Mouse (Mus musculus) layer of hippocampus, adult 9-10 months (tissue): ENCODE measurements around the gene Prkrip1.
A peak's percentile ranks its signal among the peaks of the same experiment; 100 is the strongest.

Source experiments
- DNase-seq: peaks from one replicate; pipeline ENCODE4 v3.0.0; 2022; ENCODE audit warnings: low spot score

Gene Prkrip1

GRCm38 (mm10) chr5:136198474-136199391, at the start of gene Prkrip1:
Gene Prkrip1 (minus strand): TSS chr5:136198963.
- peak; percentile 84 for DNase-seq

GRCm38 (mm10) chr5:136248441-136248840, 49.7 kb upstream of the Prkrip1 start:
- no peak for DNase-seq

DNA sequence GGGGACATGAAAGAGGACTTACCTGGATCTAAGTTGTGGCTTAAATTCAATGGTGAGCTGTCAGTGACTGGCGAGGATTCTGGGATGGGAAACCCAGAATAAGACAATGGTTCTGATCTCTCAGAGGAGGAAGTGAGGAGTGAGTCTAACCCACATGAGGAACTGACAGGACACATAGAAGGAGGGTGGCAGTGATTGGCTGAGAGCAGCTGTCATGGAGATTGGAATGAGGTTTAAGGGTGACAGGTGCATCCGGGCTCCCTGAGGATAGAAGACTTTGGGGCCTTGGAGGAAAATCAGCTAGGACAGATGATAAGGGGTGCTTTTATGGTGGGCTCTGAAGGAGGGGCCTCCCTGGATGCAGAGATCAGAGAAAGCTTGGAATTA, 47.7 kb upstream of the Prkrip1 start, which contains the start of gene Sh2b2:
TSS of gene Sh2b2 (minus strand) at position 105 of the 387 bp plus-strand sequence.
- DNase-seq = no peak

DNA sequence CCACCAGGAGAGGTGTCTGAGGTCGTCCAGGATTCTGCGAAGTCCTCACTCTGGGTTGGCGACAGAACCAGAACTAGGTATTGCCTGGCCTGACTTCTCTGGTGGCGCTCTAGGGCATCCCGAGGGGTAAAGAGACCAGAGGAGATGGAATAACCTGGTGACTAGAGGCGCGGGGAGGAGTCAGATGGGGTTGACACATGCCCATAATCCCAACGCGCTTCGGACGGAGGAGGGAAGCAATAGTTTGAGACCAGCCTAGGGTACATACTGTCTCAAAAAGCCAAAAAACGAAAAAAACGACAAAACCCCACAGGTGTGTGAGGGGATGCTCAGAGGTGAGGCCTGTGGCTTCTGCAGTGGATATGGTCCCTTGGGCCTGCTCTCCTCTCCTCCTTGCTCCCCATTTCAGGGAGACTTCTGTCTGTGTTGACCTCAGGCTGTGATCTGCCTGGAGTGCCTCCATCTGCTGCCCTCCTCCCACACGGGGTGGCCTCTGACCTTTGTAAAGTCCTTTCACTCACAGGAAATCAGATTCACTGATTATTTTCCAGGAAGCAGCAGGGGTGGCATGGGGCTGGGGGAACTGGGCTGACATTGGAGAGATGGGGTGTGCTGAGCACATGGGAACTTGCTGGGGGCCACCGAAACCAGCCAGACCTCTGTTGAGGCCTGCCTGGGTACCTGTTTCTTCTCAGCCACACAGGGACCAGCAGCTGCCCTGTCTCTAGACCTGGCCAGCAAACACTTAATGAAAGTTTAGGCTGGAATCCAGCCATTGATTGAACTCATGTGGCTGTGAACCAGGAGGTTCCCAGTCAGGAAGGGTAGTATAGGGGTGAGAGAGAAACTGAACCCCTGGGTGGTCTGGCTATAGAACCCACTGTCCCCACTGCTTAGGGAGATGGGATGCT, 47.0 kb upstream of the Prkrip1 start:
- no peak for DNase-seq

GRCm38 (mm10) chr5:136244762-136245540, 46.2 kb upstream of the Prkrip1 start:
- peak; percentile 58 for DNase-seq

- no peak for DNase-seq
These were observed 45.3 kb upstream of the Prkrip1 start for GRCm38 (mm10) chr5:136243851-136244761.

- no peak for DNase-seq
These were observed 42.4 kb upstream of the Prkrip1 start for GRCm38 (mm10) chr5:136241161-136241560.

GRCm38 (mm10) chr5:136240381-136240780, 41.6 kb upstream of the Prkrip1 start:
- no peak for DNase-seq

DNA sequence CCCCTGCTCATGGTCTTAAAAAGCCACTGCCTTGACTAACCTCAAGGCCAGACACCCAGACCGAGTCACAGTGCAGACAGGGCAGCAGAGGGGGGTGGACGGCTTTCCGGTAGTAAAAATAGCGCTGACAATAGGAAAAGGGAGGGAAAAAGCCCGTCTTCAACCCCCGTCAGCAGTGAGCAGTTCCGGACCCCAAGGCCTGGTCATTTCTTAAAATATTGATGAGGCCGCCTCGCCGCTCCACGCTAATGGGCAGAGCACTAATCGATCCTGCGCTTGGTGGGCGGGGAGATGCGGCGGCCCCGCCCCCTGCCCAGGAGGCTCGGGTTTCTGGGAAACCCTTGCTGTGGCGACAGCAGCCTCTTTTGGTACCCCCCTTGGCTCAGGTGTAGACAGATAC, 38.8 kb upstream of the Prkrip1 start:
- DNase-seq = no peak

DNA sequence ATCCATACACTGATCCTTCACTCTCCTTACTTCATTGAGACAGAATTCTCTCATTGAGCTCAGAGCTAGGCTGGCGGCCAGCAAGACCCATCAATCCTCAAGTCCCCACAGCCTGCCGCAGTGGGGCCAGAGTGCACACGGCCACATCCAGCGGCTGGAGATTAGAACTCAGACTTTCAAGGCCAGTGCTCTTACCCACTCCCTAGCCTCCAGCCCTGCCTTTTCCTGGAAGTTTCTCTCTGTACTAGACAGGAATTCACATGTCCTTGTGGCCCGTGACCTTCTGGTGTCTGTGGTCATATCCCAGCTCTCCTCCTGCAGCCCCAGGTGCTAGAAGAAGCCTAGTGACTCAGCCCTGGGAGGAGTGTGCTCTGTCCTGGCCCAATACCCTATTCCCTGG, 37.8 kb upstream of the Prkrip1 start:
- DNase-seq = no peak

GRCm38 (mm10) chr5:136230348-136231035, 31.7 kb upstream of the Prkrip1 start:
- DNase-seq = no peak

GRCm38 (mm10) chr5:136226246-136226876, 27.6 kb upstream of the Prkrip1 start:
- DNase-seq = no peak

GRCm38 (mm10) chr5:136218585-136218984, 19.8 kb upstream of the Prkrip1 start:
- no peak for DNase-seq

- DNase-seq = no peak
These were observed 19.2 kb upstream of the Prkrip1 start for GRCm38 (mm10) chr5:136217932-136218381.

- no peak for DNase-seq
These were observed 18.4 kb upstream of the Prkrip1 start for GRCm38 (mm10) chr5:136217004-136217665.

DNA sequence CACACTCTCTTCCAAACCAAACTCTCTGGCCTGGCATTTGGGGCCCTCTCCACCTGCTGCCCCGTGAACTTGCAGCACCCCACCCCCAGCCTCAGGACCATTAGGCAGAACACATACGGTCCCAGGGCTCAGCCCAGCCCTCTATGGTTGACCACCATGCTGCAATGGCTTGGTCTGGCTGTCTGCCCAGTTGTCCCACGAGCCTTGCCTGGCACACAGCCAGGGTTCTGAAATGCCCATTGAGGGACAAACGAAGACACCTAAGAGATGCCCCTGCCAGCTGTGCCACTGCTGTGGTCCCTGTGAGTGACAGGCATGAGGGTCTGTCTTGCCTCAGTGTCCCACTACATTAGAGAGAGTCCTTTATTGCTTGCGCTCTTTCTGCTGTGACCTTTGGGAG, 17.2 kb upstream of the Prkrip1 start:
- no peak for DNase-seq

- no peak for DNase-seq
These were observed 16.4 kb upstream of the Prkrip1 start for GRCm38 (mm10) chr5:136215211-136215610.

GRCm38 (mm10) chr5:136213716-136214115, 15.0 kb upstream of the Prkrip1 start:
- DNase-seq = no peak

DNA sequence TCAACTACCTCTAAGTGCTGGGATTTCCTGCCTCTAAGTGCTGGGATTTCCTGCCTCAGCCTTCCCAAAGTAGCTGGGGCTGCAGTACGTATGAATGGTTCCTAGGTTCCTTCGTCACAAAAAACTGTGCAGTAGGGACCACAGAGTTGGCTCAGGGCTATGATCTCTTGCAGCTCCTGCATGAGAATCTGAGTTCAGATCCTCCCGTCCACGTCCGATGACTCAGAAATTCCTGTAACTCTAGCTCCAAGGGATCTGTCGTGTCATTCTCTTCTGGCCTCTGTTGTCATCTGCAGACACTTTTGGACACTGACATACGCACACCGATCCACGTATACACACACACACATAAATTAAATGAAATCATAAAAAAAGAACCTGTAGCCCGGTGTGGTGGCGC, 14.0 kb upstream of the Prkrip1 start:
- no peak for DNase-seq
